Mouse (Mus musculus) hindbrain, embryonic 13.5 days (tissue): ENCODE measurements around the gene Spata46. TPM values are rescaled to one million over a fixed set of nuclear protein-coding genes. Genes with fewer than 3 reads are reported as not detected.

Experiments
- ATAC-seq: fragments of 200-750 bp; cut with Nextera tagmentation; 2 replicates; pipeline ENCODE4 v1.8.0; 2017; ENCODE audit warnings: moderate TSS enrichment; ENCODE audit not compliant: low FRiP score
- H3K27ac ChIP-seq: fragments of 300-500 bp; sonication (generic); 2 replicates; pipeline ENCODE4 v1.5.1; 2015; ENCODE audit warnings: inconsistent platforms, mild to moderate bottlenecking, moderate library complexity
- H3K27me3 ChIP-seq: fragments of 300-500 bp; sonication (generic); 2 replicates; pipeline ENCODE4 v1.6.1; 2015; ENCODE audit warnings: mild to moderate bottlenecking, inconsistent platforms
- H3K36me3 ChIP-seq: fragments of 300-500 bp; sonication (generic); 2 replicates; pipeline ENCODE4 v1.6.1; 2015; ENCODE audit warnings: mild to moderate bottlenecking, inconsistent platforms
- H3K4me1 ChIP-seq: fragments of 300-500 bp; sonication (generic); replicated peaks from 2 replicates; pipeline ENCODE4 v1.6.1; 2015; ENCODE audit warnings: inconsistent platforms
- H3K4me2 ChIP-seq: fragments of 300-500 bp; sonication (generic); 2 replicates; pipeline ENCODE4 v1.6.1; 2015; ENCODE audit warnings: inconsistent platforms, mild to moderate bottlenecking, moderate library complexity
- H3K4me3 ChIP-seq: fragments of 300-500 bp; sonication (generic); 2 replicates; pipeline ENCODE4 v1.5.1; 2015; ENCODE audit warnings: mild to moderate bottlenecking, inconsistent platforms
- H3K9ac ChIP-seq: fragments of 300-500 bp; sonication (generic); 2 replicates; pipeline ENCODE4 v1.6.1; 2015; ENCODE audit warnings: mild to moderate bottlenecking, inconsistent platforms
- H3K9me3 ChIP-seq: fragments of 300-500 bp; sonication (generic); 2 replicates; pipeline ENCODE4 v1.6.1; 2016; ENCODE audit warnings: inconsistent platforms
- WGBS: fragments of 180-500 bp; shearing (Covaris S2); methylation state at CpG from one replicate; pipeline ENCODE4 v1.1.7; 2015; 5-methylcytosine and 5-hydroxymethylcytosine counted together
- polyA plus RNA-seq: library from polyadenylated mRNA; unstranded; fragments of >200 nt; fragmentation: Nextera tagmentation; extraction: Ambion mirVana; gene quantifications from 2 replicates; pipeline ENCODE4 v1.2.1, GENCODE M21; 2015

The Spata46 gene
- polyA plus RNA-seq, 1 experiment from 2014 or later, result 1.1 TPM

- H3K9ac ChIP-seq, result no peak overlapping the region
- no peak for ATAC-seq
- no peak overlapping the region for H3K4me3 ChIP-seq
- H3K27me3 ChIP-seq, result no peaks in the 10 kb centered on the region
- H3K9me3 ChIP-seq, result no peaks in the 10 kb centered on the region
- no peaks in the 10 kb centered on the region for H3K4me1 ChIP-seq
- 37% methylated on average over 6 of the region's 6 CpGs for WGBS
- H3K4me2 ChIP-seq, result no peak overlapping the region
- no peak overlapping the region for H3K27ac ChIP-seq
- 0 out of 2 replicates have a peak, but pooled peaks cover 4% of the 10 kb centered on the region for H3K36me3 ChIP-seq
Measured at GRCm38 (mm10) chr1:170303103-170303502, 5.5 kb upstream of the Spata46 start.

GRCm38 (mm10) chr1:170305002-170305401 lies 3.6 kb upstream of the Spata46 start:
- ATAC-seq, result no peak
- H3K27me3 ChIP-seq, result no peaks in the 10 kb centered on the region
- H3K9ac ChIP-seq, result no peak overlapping the region
- H3K4me3 ChIP-seq, result no peak overlapping the region
- H3K36me3 ChIP-seq, result no peaks in the 10 kb centered on the region
- 91% methylated on average over 10 of the region's 10 CpGs for whole genome bisulfite sequencing
- H3K4me1 ChIP-seq, result no peaks in the 10 kb centered on the region
- no peak overlapping the region for H3K27ac ChIP-seq
- H3K4me2 ChIP-seq, result no peak overlapping the region
- no peaks in the 10 kb centered on the region for H3K9me3 ChIP-seq

GRCm38 (mm10) chr1:170306232-170306631 lies 2.4 kb upstream of the Spata46 start, which contains the start of gene Gm7694:
TSS of gene Gm7694 (minus strand) at chr1:170306332.
- Histone ChIP-seq H3K36me3 (no peaks in the 10 kb centered on the region), H3K27ac (no peak within 1 kb of the TSS), H3K9ac (no peak within 1 kb of the TSS), H3K4me2 (no peak within 1 kb of the TSS), H3K4me1 (no peaks in the 10 kb centered on the region), H3K4me3 (no peak within 1 kb of the TSS), H3K9me3 (no peaks in the 10 kb centered on the region), H3K27me3 (no peaks in the 10 kb centered on the region)
- 94% methylated on average over 4 of the region's 4 CpGs for WGBS
- no peak for ATAC-seq

GRCm38 (mm10) chr1:170311431-170311830 lies 2.8 kb downstream of the Spata46 start:
- no peak overlapping the region for H3K27ac ChIP-seq
- no peaks in the 10 kb centered on the region for H3K4me1 ChIP-seq
- no peak overlapping the region for H3K4me2 ChIP-seq
- no peaks in the 10 kb centered on the region for H3K27me3 ChIP-seq
- H3K9ac ChIP-seq, result no peak overlapping the region
- no peak overlapping the region for H3K4me3 ChIP-seq
- no peak for ATAC-seq
- H3K36me3 ChIP-seq, result no peaks in the 10 kb centered on the region; the same call in 1 of the 2 replicates
- 78% methylated on average over 6 of the region's 6 CpGs for WGBS
- no peaks in the 10 kb centered on the region for H3K9me3 ChIP-seq

GRCm38 (mm10) chr1:170322046-170322445 lies 13.4 kb downstream of the Spata46 start:
- Histone ChIP-seq H3K36me3 (peaks cover 19% of the 10 kb centered on the region), H3K9me3 (no peaks in the 10 kb centered on the region), H3K4me2 (no peak overlapping the region), H3K27me3 (no peaks in the 10 kb centered on the region), H3K27ac (no peak overlapping the region), H3K4me3 (no peak overlapping the region), H3K4me1 (no peaks in the 10 kb centered on the region), H3K9ac (no peak overlapping the region)
- 86% methylated on average over 2 of the region's 2 CpGs for WGBS
- ATAC-seq, result no peak

- no peak for ATAC-seq
- 92% methylated on average over 10 of the region's 10 CpGs for WGBS
- no peaks in the 10 kb centered on the region for H3K27me3 ChIP-seq
Measured at GRCm38 (mm10) chr1:170323001-170323400, 14.4 kb downstream of the Spata46 start.

GRCm38 (mm10) chr1:170324312-170324711 lies 15.7 kb downstream of the Spata46 start:
- no peak overlapping the region for H3K27ac ChIP-seq
- no peak overlapping the region for H3K4me3 ChIP-seq
- no peak overlapping the region for H3K4me2 ChIP-seq
- H3K9ac ChIP-seq, result no peak overlapping the region
- H3K9me3 ChIP-seq, result no peaks in the 10 kb centered on the region
- H3K4me1 ChIP-seq, result no peaks in the 10 kb centered on the region
- H3K36me3 ChIP-seq, result peaks cover 24% of the 10 kb centered on the region
- WGBS, result 97% methylated on average over 1 of the region's 1 CpGs
- ATAC-seq, result no peak
- no peaks in the 10 kb centered on the region for H3K27me3 ChIP-seq

More at GRCm38 (mm10) chr1:170323001-170323400, 14.4 kb downstream of the Spata46 start:
- no peaks in the 10 kb centered on the region for H3K9me3 ChIP-seq
- no peak overlapping the region for H3K4me3 ChIP-seq
- no peaks in the 10 kb centered on the region for H3K4me1 ChIP-seq
- no peak overlapping the region for H3K4me2 ChIP-seq
- H3K9ac ChIP-seq, result no peak overlapping the region
- H3K27ac ChIP-seq, result no peak overlapping the region
- H3K36me3 ChIP-seq, result peaks cover 23% of the 10 kb centered on the region

GRCm38 (mm10) chr1:170325277-170325676 lies 16.7 kb downstream of the Spata46 start:
- H3K4me3 ChIP-seq, result no peak overlapping the region
- peaks cover 17% of the 10 kb centered on the region for H3K36me3 ChIP-seq
- WGBS, result 88% methylated on average over 4 of the region's 4 CpGs
- H3K4me1 ChIP-seq, result 0 out of 2 replicates have a peak, but pooled peaks cover 2% of the 10 kb centered on the region
- no peaks in the 10 kb centered on the region for H3K27me3 ChIP-seq
- no peaks in the 10 kb centered on the region for H3K9me3 ChIP-seq
- ATAC-seq, result no peak
- H3K4me2 ChIP-seq, result no peak overlapping the region
- H3K27ac ChIP-seq, result no peak overlapping the region
- no peak overlapping the region for H3K9ac ChIP-seq

GRCm38 (mm10) chr1:170331926-170332325 lies 23.3 kb downstream of the Spata46 start:
- Histone ChIP-seq H3K4me1 (0 out of 2 replicates have a peak, but pooled peaks cover 2% of the 10 kb centered on the region), H3K4me3 (no peak overlapping the region), H3K9ac (no peak overlapping the region), H3K36me3 (peaks cover 15% of the 10 kb centered on the region), H3K9me3 (no peaks in the 10 kb centered on the region), H3K27ac (no peak overlapping the region), H3K4me2 (no peak overlapping the region), H3K27me3 (no peaks in the 10 kb centered on the region)
- 83% methylated on average over 6 of the region's 6 CpGs for WGBS
- ATAC-seq, result no peak

- Histone ChIP-seq H3K9ac (no peak overlapping the region), H3K9me3 (no peaks in the 10 kb centered on the region), H3K27ac (no peak overlapping the region), H3K4me1 (0 out of 2 replicates have a peak, but pooled peaks cover 2% of the 10 kb centered on the region), H3K4me2 (no peak overlapping the region), H3K27me3 (no peaks in the 10 kb centered on the region), H3K36me3 (peaks cover 9% of the 10 kb centered on the region), H3K4me3 (no peak overlapping the region)
- WGBS, result 72% methylated on average over 4 of the region's 4 CpGs
- no peak for ATAC-seq
Measured at GRCm38 (mm10) chr1:170332775-170333174, 24.2 kb downstream of the Spata46 start.

- Histone ChIP-seq H3K9me3 (no peaks in the 10 kb centered on the region), H3K27ac (no peak overlapping the region), H3K36me3 (no peaks in the 10 kb centered on the region; the same call in none of the 2 replicates), H3K4me3 (no peak overlapping the region), H3K27me3 (no peaks in the 10 kb centered on the region), H3K9ac (no peak overlapping the region), H3K4me2 (no peak overlapping the region), H3K4me1 (no peaks in the 10 kb centered on the region)
- no peak for ATAC-seq
- WGBS, result 93% methylated on average over 3 of the region's 3 CpGs
Measured at GRCm38 (mm10) chr1:170339943-170340342, 31.3 kb downstream of the Spata46 start.

GRCm38 (mm10) chr1:170343081-170343480 lies 34.5 kb downstream of the Spata46 start:
- no peak overlapping the region for H3K4me2 ChIP-seq
- H3K4me1 ChIP-seq, result no peaks in the 10 kb centered on the region
- H3K9me3 ChIP-seq, result no peaks in the 10 kb centered on the region
- H3K27me3 ChIP-seq, result no peaks in the 10 kb centered on the region
- no peaks in the 10 kb centered on the region; the same call in 1 of the 2 replicates for H3K36me3 ChIP-seq
- ATAC-seq, result no peak
- H3K4me3 ChIP-seq, result no peak overlapping the region
- no peak overlapping the region for H3K9ac ChIP-seq
- 89% methylated on average over 8 of the region's 8 CpGs for WGBS
- H3K27ac ChIP-seq, result no peak overlapping the region

- Histone ChIP-seq H3K9me3 (no peaks in the 10 kb centered on the region), H3K27me3 (no peaks in the 10 kb centered on the region), H3K27ac (no peak overlapping the region), H3K9ac (no peak overlapping the region), H3K36me3 (no peaks in the 10 kb centered on the region; the same call in 1 of the 2 replicates), H3K4me3 (no peak overlapping the region), H3K4me2 (no peak overlapping the region), H3K4me1 (no peaks in the 10 kb centered on the region)
- no peak for ATAC-seq
- WGBS, result 94% methylated on average over 4 of the region's 4 CpGs
Measured at GRCm38 (mm10) chr1:170343906-170344305, 35.3 kb downstream of the Spata46 start.
